Mouse (Mus musculus) spleen, adult 2 months (tissue): ENCODE measurements around the gene Brd3.

Experiments used
- CTCF ChIP-seq: fragments of 200-500 bp; IDR thresholded peaks from 2 replicates; pipeline ENCODE4 v1.5.1; 2011; ENCODE audit warnings: mild to moderate bottlenecking, inconsistent platforms; ENCODE audit not compliant: insufficient read depth, insufficient read length, insufficient replicate concordance; ENCODE audit errors: extremely low read depth
- POLR2A ChIP-seq: fragments of 200-500 bp; IDR thresholded peaks from 2 replicates; pipeline ENCODE4 v1.6.1; 2011; ENCODE audit warnings: low read depth, low read length, inconsistent platforms

- TF ChIP-seq POLR2A: no peak
- peak; percentile 45; the same call in 1 of the 2 replicates for TF ChIP-seq CTCF
Observed at GRCm38 (mm10) chr2:27552620-27553287, 45.3 kb upstream of the Brd3 start.
